Mouse (Mus musculus): ENCODE data around the gene Cacnb1. TPM values are rescaled to one million over a fixed set of nuclear protein-coding genes. Genes with fewer than 3 reads are reported as not detected.
A peak's percentile ranks its signal among the peaks of the same experiment; 100 is the strongest.

Cacnb1 gene
- total and polyA plus RNA-seq, 3 experiments, result 0.36 to 0.55 TPM; not detected in 1

- no peak for TF ChIP-seq ZNF384 (IDR thresholded peaks at IDR 0.05; ENCODE audit: low read depth, low read length)
- TF ChIP-seq KAT2A (IDR thresholded peaks at IDR 0.05; ENCODE audit: insufficient replicate concordance, low read length), result no peak
- peak; percentile 18 for TF ChIP-seq RAD21 (IDR thresholded peaks at IDR 0.05; ENCODE audit: low read depth, low read length)
- peak; percentile 55; the same call in 1 of the 2 replicates for TF ChIP-seq BHLHE40 (IDR thresholded peaks at IDR 0.05; ENCODE audit: low read depth, low read length)
- no peak for TF ChIP-seq NRF1 (IDR thresholded peaks at IDR 0.05; ENCODE audit: low read depth, low read length)
- peak; percentile 29 to 64; a peak in 3 of 4 replicates for TF ChIP-seq CTCF (conservative IDR thresholded peaks at IDR 0.05 in 1 of 2, IDR thresholded peaks at IDR 0.05 in 1 of 2; ENCODE audit: low read depth in 2 of 2, low read length in 2 of 2)
- peak; percentile 15; the same call in 1 of the 2 replicates for TF ChIP-seq ELF1 (IDR thresholded peaks at IDR 0.05; ENCODE audit: low read depth, low read length)
- no peak; the same call in 1 of the 2 replicates for TF ChIP-seq MAX (IDR thresholded peaks at IDR 0.05; ENCODE audit: low read length)
- no peak for TF ChIP-seq JUN (IDR thresholded peaks at IDR 0.05; ENCODE audit: insufficient read depth, low read depth, low read length)
- TF ChIP-seq USF1 (IDR thresholded peaks at IDR 0.05; ENCODE audit: low read depth, low read length), result no peak
- TF ChIP-seq E2F4 (IDR thresholded peaks at IDR 0.05; ENCODE audit: insufficient replicate concordance, low read depth, low read length), result no peak
- no peak for TF ChIP-seq HCFC1 (IDR thresholded peaks at IDR 0.05; ENCODE audit: low read depth, low read length)
Measured at GRCm38 (mm10) chr11:97995564-97996288, 27.1 kb downstream of the Cacnb1 start, which contains the start of gene Arl5c (continued).

GRCm38 (mm10) chr11:97994539-97995100 lies 28.2 kb downstream of the Cacnb1 start:
- Histone ChIP-seq H3K36me3 (replicated peaks in 1 of 2; ENCODE audit: control insufficient read depth in 1 of 2, insufficient read depth in 1 of 2, low read length in 1 of 2) (peaks cover 4 to 29% of the 10 kb centered on the region in 2 experiments), H3K4me1 (ENCODE audit: control insufficient read depth in 1 of 2, insufficient read depth in 2 of 2) (peaks cover 19 to 67% of the 10 kb centered on the region in 2 experiments), H3K27ac (ENCODE audit: insufficient read depth, low read depth) (peak overlapping the region; percentile 85), H3K9ac (ENCODE audit: insufficient read depth, low read depth) (peak overlapping the region; percentile 84), H3K4me3 (replicated peaks in 1 of 3; ENCODE audit: low read depth in 2 of 3, low read length in 2 of 3, poor library complexity in 1 of 3) (peak overlapping the region; percentile 65 to 76 (median 75)), H3K27me3 (replicated peaks) (no peaks in the 10 kb centered on the region), H3K79me2 (replicated peaks; ENCODE audit: control insufficient read depth, extremely low read depth, insufficient read depth, poor library complexity, severe bottlenecking) (no peaks in the 10 kb centered on the region), H3K4me2 (ENCODE audit: insufficient read depth, low read depth, poor library complexity, severe bottlenecking) (peak overlapping the region; percentile 92), H3K9me3 (replicated peaks; ENCODE audit: low read length) (no peaks in the 10 kb centered on the region)
- in situ Hi-C loops (cut with MboI; ENCODE audit: low pct_ligation_motif_present, low pct_unique_long_range_greater_than_20kb, low sequenced_read_pairs), result loop anchor here (5.0 kb wide), 1 partner anchor 33 kb away; the partner anchor contains the start of gene Rpl19
- dilution Hi-C loops (cut with MboI; ENCODE audit: extremely low pct_ligation_motif_present, extremely low pct_unique_long_range_greater_than_20kb, low sequenced_read_pairs), result no loop called here
- peak; percentile 92 for DNase-seq (ENCODE audit: extremely low read depth)
- TF ChIP-seq SMC3 (IDR thresholded peaks at IDR 0.05; ENCODE audit: low read depth, low read length), result peak; percentile 86
- TF ChIP-seq CTCF (conservative IDR thresholded peaks at IDR 0.05 in 1 of 2, IDR thresholded peaks at IDR 0.05 in 1 of 2; ENCODE audit: low read depth in 2 of 2, low read length in 2 of 2), result peak; percentile 81 to 93
- no peak for TF ChIP-seq POLR2AphosphoS2 (IDR thresholded peaks at IDR 0.05; ENCODE audit: low read depth, low read length)
- TF ChIP-seq ETS1 (conservative IDR thresholded peaks at IDR 0.05; ENCODE audit: low read depth, low read length), result no peak
- TF ChIP-seq IRF4 (IDR thresholded peaks at IDR 0.05; ENCODE audit: low read depth, low read length), result peak; percentile 36; the same call in 1 of the 2 replicates
- peak; percentile 86; the same call in 1 of the 2 replicates for TF ChIP-seq CHD1 (IDR thresholded peaks at IDR 0.05; ENCODE audit: low read depth, low read length)
- TF ChIP-seq ZNF384 (IDR thresholded peaks at IDR 0.05; ENCODE audit: low read depth, low read length), result no peak
- TF ChIP-seq USF2 (conservative IDR thresholded peaks at IDR 0.05; ENCODE audit: low read depth, low read length), result no peak
- TF ChIP-seq ZMIZ1 (IDR thresholded peaks at IDR 0.05; ENCODE audit: low read depth, low read length), result peak; percentile 90
- no peak; the same call in 1 of the 2 replicates for TF ChIP-seq CHD2 (IDR thresholded peaks at IDR 0.05; ENCODE audit: low read length)
- TF ChIP-seq MAX (IDR thresholded peaks at IDR 0.05; ENCODE audit: low read length), result no peak
- no peak for TF ChIP-seq GABPA (IDR thresholded peaks at IDR 0.05; ENCODE audit: insufficient replicate concordance, low read depth, low read length)
- TF ChIP-seq MEF2A (IDR thresholded peaks at IDR 0.05; ENCODE audit: borderline replicate concordance, low read depth, low read length), result 0 out of 2 replicates have a peak, but pooled peaks have one; percentile 4
- TF ChIP-seq JUN (IDR thresholded peaks at IDR 0.05; ENCODE audit: insufficient read depth, low read depth, low read length), result no peak
- TF ChIP-seq HCFC1 (IDR thresholded peaks at IDR 0.05; ENCODE audit: low read depth, low read length), result peak; percentile 9; the same call in 1 of the 2 replicates
- TF ChIP-seq TCF12 (IDR thresholded peaks at IDR 0.05; ENCODE audit: low read depth, low read length), result peak; percentile 64; the same call in 1 of the 2 replicates
- no peak for TF ChIP-seq BHLHE40 (IDR thresholded peaks at IDR 0.05; ENCODE audit: low read depth, low read length)
- peak; percentile 91; the same call in 1 of the 2 replicates for TF ChIP-seq UBTF (IDR thresholded peaks at IDR 0.05; ENCODE audit: low read depth, low read length)
- TF ChIP-seq KAT2A (IDR thresholded peaks at IDR 0.05; ENCODE audit: insufficient replicate concordance, low read length), result no peak
- TF ChIP-seq PAX5 (IDR thresholded peaks at IDR 0.05; ENCODE audit: low read length), result no peak
- TF ChIP-seq RAD21 (IDR thresholded peaks at IDR 0.05; ENCODE audit: low read depth, low read length), result peak; percentile 66
- TF ChIP-seq E2F4 (IDR thresholded peaks at IDR 0.05; ENCODE audit: insufficient replicate concordance, low read depth, low read length), result no peak
- no peak for TF ChIP-seq MAFK (IDR thresholded peaks at IDR 0.05; ENCODE audit: insufficient replicate concordance, low read length)
- TF ChIP-seq ELF1 (IDR thresholded peaks at IDR 0.05; ENCODE audit: low read depth, low read length), result no peak
- TF ChIP-seq ZKSCAN1 (IDR thresholded peaks at IDR 0.05; ENCODE audit: borderline replicate concordance, low read depth, low read length), result no peak
- TF ChIP-seq USF1 (IDR thresholded peaks at IDR 0.05; ENCODE audit: low read depth, low read length), result no peak
- no peak for TF ChIP-seq MYC (IDR thresholded peaks at IDR 0.05; ENCODE audit: low read depth, low read length)
- TF ChIP-seq ZC3H11A (IDR thresholded peaks at IDR 0.05; ENCODE audit: low read depth, low read length), result no peak
- peak; percentile 80 for TF ChIP-seq NELFE (IDR thresholded peaks at IDR 0.05; ENCODE audit: low read depth, low read length)
- peak; percentile 82; the same call in 1 of the 2 replicates for TF ChIP-seq SIN3A (IDR thresholded peaks at IDR 0.05; ENCODE audit: low read length)
